Mouse (Mus musculus) heart, adult 2 months (tissue): ENCODE results near the gene Rnf181.

Experiments used
- CTCF ChIP-seq: fragments of 200-600 bp; IDR thresholded peaks from 2 replicates; pipeline ENCODE4 v1.8.1; 2022; ENCODE audit warnings: antibody characterized with exemption, mild to moderate bottlenecking, moderate library complexity
- POLR2A ChIP-seq: fragments of 200-500 bp; IDR thresholded peaks from 2 replicates; pipeline ENCODE4 v1.6.1; 2011; ENCODE audit warnings: mild to moderate bottlenecking, low read depth, low read length, control low read depth; ENCODE audit not compliant: insufficient read depth

DNA sequence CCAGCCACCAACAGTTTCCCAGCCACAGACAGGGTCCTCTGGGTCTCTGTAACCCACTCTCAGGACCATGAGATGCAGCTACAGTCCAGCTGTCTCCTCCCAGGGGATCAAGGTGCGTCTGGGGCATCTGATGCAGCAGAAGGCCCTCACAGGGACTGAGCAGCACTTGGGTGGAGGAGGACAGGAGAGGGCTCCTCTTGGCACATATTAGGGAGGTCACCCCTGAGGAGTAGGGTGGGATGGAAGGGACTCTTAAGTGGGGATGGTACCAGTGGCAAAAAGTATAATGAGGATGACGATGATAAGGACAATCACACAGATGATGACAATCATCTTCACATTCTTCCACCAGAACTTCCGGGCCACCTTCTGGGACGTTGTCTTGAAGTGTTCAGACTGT lies 18.5 kb upstream of the Rnf181 start:
- TF ChIP-seq CTCF, result no peak
- no peak for TF ChIP-seq POLR2A
